In the genomic region with DNA sequence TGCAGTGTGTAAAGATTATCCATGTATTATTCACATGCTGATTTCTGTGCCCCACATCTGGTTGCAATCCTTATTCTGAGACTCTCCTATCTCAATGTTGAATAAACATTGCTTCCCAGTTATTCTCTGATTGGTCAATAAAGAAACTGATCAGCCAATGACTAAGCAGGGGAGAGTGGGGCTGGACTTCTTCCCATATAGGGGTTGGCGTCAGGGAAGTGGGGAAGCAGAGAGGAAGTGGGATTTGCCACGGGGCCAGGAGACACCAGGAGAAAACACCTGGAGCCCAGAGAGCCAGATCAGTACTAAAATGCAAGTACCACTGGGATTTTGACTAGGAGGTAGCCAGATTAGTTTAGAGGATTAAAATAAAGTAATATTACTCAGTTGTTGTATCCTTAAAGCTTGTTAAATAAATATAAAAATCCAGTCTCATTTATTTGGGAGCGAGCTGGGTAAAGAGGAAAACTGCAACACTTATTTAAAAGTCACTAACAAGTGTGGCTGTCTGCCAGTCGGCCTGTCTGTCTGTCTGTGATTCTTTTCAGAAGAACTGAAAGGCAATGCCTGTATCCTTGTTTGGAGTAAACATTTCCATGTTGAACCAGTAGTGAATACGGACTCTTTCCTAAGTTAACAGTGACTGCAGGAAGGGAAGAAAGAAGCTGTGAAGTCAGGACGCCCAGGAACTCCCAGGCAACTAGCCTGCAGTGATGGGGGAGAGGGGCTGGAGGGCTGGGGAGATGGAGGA, we compare ENCODE assay signal across 7 mouse cellular contexts. TPM values are rescaled to one million over a fixed set of nuclear protein-coding genes. Genes with fewer than 3 reads are reported as not detected.
DNase-seq lines count a peak whose midpoint lies in the region; TF ChIP-seq lines count a peak whose summit lies in the region.

No protein-coding gene starts in this region.

- intact Hi-C loops in left cerebral cortex, postnatal 10 days (cut with DNase I): no loop called here
- intact Hi-C loops in left cerebral cortex, adult 2 months (cut with DNase I): no loop called here

- peak overlapping the region; percentile 36 for H3K4me3 ChIP-seq in embryonic fibroblast, embryonic 13.5 days (ENCODE audit: insufficient read depth, low read length)
- peak overlapping the region; percentile 70 for H3K4me3 ChIP-seq in liver, adult 2 months (ENCODE audit: insufficient read depth, low read depth, low read length)
- H3K4me3 ChIP-seq in left cerebral cortex, adult 2 months: no peak overlapping the region

- H3K4me1 ChIP-seq in embryonic fibroblast, embryonic 13.5 days (ENCODE audit: control insufficient read depth, insufficient read depth, low read length): no peaks in the 10 kb centered on the region
- no peaks in the 10 kb centered on the region; the same call in none of the 2 replicates for H3K4me1 ChIP-seq in liver, adult 2 months (ENCODE audit: control insufficient read depth, insufficient read depth, low read length)

- peak; percentile 55 for TF ChIP-seq POLR2A in embryonic fibroblast, embryonic 13.5 days (IDR thresholded peaks at IDR 0.05; ENCODE audit: low read depth, low read length)
- 0 out of 2 replicates have a peak, but pooled peaks have one; percentile 18 for TF ChIP-seq POLR2A in liver, adult 2 months (IDR thresholded peaks at IDR 0.05; ENCODE audit: extremely low read depth, insufficient read depth, low read length)

- no peak for TF ChIP-seq CTCF in embryonic fibroblast, embryonic 13.5 days (IDR thresholded peaks at IDR 0.05; ENCODE audit: borderline replicate concordance, insufficient read depth, low read length)
- no peak for TF ChIP-seq CTCF in liver, adult 2 months (IDR thresholded peaks at IDR 0.05; ENCODE audit: low read depth, low read length)
- no peak for TF ChIP-seq CTCF in left cerebral cortex, adult 2 months (IDR thresholded peaks at IDR 0.05)

- H3K27ac ChIP-seq in embryonic fibroblast, embryonic 13.5 days (ENCODE audit: insufficient read depth, low read length): no peak overlapping the region
- H3K27ac ChIP-seq in liver, adult 2 months (replicated peaks; ENCODE audit: insufficient read depth, low read depth, low read length): peak overlapping the region; percentile 71
- no peak overlapping the region for H3K27ac ChIP-seq in left cerebral cortex, adult 2 months

- H3K36me3 ChIP-seq in liver, adult 2 months (ENCODE audit: control insufficient read depth, insufficient read depth, low read length): peaks cover 2% of the 10 kb centered on the region; the same call in 1 of the 2 replicates

- 6% methylated on average over 6 of the region's 6 CpGs for WGBS in liver, adult 2 months

- no peaks in the 10 kb centered on the region for H3K27me3 ChIP-seq in liver, adult 2 months (ENCODE audit: control insufficient read depth, insufficient read depth, low read length)

- H3K79me2 ChIP-seq in liver, adult 2 months (ENCODE audit: control insufficient read depth, insufficient read depth, low read length): peaks cover 3% of the 10 kb centered on the region; the same call in 1 of the 2 replicates

- DNase-seq in testis, postnatal 14 days (ENCODE audit: low spot score): peak; percentile 21
- no peak for DNase-seq in testis, postnatal 10 days (ENCODE audit: low spot score)
- peak; percentile 91 for DNase-seq in liver, adult 2 months (ENCODE audit: extremely low read depth, low read depth, low spot score)
- DNase-seq in left cerebral cortex, postnatal 10 days (ENCODE audit: extremely low spot score in 1 of 2, low spot score in 2 of 2): no peak
- no peak for DNase-seq in left cerebral cortex, adult 2 months (ENCODE audit: extremely low spot score in 1 of 2, low spot score in 2 of 2)
- DNase-seq in ovary, postnatal 36 days (ENCODE audit: low spot score): no peak

- peak overlapping the region; percentile 57 for H3K9ac ChIP-seq in liver, adult 2 months (ENCODE audit: low read depth, low read length)

RNA-seq across cellular contexts. Expression of gene Caprin1, which starts 19.9 kb away (rescaled TPM):
- polyA plus RNA-seq in embryonic fibroblast, embryonic 13.5 days (2011; ENCODE audit: insufficient read length, low read depth, missing spikeins): 463 and 498 TPM in 2 replicates
- total RNA-seq in liver, adult 2 months (2014; rRNA removed): 170 and 201 TPM in 2 replicates
- 90.7 and 97.3 TPM in 2 replicates for polyA plus RNA-seq in liver, adult 2 months (2012; rRNA removed)
- total RNA-seq in left cerebral cortex, postnatal 10 days (2021): 100 to 1,000 TPM; 391 to 397 TPM
- total RNA-seq in left cerebral cortex, adult 2 months (2021): 100 to 1,000 TPM; 310 to 313 TPM

RNA-seq across cellular contexts. Expression of gene Nat10, which starts 56.2 kb away (rescaled TPM):
- polyA plus RNA-seq in embryonic fibroblast, embryonic 13.5 days (2011; ENCODE audit: insufficient read length, low read depth, missing spikeins): 30.0 and 32.9 TPM in 2 replicates
- total RNA-seq in liver, adult 2 months (2014; rRNA removed): 8.8 and 8.9 TPM in 2 replicates
- 16.3 and 28.7 TPM in 2 replicates for polyA plus RNA-seq in liver, adult 2 months (2012; rRNA removed)
- 10 to 100 TPM; 30.6 to 37.4 TPM for total RNA-seq in left cerebral cortex, postnatal 10 days (2021)
- 10 to 100 TPM; 30.1 to 35.8 TPM for total RNA-seq in left cerebral cortex, adult 2 months (2021)

Comparison
In these comparisons a context has a peak if more than half of its experiments do, and no peak if none do; other contexts are left out.
1. DNase-seq: peak in testis, postnatal 14 days (single experiment) and liver, adult 2 months (single experiment); none in testis, postnatal 10 days (single experiment), left cerebral cortex, postnatal 10 days (0 of 2), left cerebral cortex, adult 2 months (0 of 2) and ovary, postnatal 36 days (single experiment).